Mouse (Mus musculus) spleen, embryonic (tissue): Measurements from ENCODE around the gene Anxa11.
"Not testable (repeated sequence)": the region's sequence is repeated elsewhere in the genome, so short reads cannot be mapped to it uniquely, and the experiment has no call there.

Experiments
- CTCF ChIA-PET: fragments of 350-600 bp; sonication (Branson Sonifier 250); formaldehyde crosslinking; loops from one replicate; lab custom pipeline; 2022; lab: Charles Lee

The Anxa11 gene

DNA sequence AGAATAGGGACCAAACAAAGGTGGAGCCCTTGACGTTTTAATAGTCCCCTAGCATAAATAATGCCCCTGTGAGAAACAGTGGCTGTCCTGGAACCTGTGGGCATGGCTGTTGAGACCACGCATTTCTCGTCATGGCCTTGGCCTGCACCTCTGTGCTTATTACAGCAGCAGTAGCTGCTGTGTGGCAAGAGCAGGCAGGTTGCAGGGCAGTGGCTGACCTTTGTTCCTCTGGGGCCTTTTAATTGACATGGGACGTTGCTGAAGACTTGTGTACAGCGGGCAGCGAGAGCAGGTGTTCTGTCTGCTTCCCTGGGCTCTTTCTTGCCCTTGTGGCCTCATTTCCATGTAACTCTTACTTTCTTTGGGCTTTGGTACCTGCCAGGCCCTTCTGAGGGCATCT lies 25.9 kb downstream of the Anxa11 start:
- CTCF ChIA-PET, result no interaction called here

- CTCF ChIA-PET, result no interaction called here
These were observed 26.8 kb downstream of the Anxa11 start for GRCm38 (mm10) chr14:25868706-25869105.

DNA sequence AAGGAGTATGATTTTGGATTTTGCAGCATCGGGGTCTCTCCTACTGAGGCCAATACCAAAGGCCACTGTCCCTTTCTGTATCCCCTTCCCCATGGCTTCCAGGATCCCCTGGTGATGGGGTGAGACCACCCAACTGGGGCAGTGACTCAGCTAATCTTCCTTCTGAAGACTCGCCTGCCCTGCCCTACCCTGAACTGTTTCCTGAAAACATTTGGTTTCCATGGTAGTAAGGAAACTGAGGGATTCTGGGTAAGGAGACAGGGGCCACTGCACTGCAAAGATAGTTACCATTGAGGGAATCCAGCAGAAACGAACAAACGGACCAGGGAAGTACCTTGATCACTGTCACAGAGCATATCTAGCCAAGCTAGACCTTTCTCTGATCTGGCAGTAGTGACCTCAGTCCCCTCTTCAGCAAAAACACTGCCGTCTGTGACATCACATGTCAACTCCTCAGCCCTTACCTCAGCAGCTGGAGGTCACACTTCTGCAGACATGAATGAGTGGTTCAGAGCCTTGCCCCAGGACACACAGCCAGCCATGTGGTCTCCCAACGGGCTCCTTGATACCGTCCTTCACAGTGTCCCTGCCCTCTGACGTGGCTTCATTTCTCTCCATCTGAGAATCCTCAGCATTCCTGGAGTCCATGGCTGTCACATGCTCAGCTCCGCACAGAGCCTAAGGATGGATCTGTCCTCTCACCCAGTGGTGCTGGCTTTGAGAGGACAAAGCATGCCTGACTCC lies 27.4 kb downstream of the Anxa11 start:
- CTCF ChIA-PET, result no interaction called here

- CTCF ChIA-PET, result no interaction called here
These were observed 30.8 kb downstream of the Anxa11 start for GRCm38 (mm10) chr14:25872461-25873415.

DNA sequence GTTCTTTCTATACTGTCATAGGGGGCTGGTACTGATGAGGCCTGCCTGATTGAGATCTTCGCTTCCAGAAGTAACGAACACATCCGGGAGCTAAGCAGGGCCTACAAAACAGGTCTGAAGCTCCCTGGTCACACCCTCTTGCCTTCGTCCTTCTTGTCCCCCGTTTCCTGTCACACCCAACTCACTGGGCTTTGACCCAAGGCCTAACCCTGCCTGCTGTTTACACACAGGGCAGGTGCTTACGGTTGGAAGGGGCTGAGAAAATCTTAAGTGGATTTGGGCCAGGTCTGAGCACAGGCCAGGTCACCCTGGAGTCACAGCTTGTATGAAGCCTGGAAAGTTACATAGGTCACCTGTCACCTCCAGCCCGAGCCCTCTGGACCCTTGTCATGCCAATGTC lies 34.7 kb downstream of the Anxa11 start:
- CTCF ChIA-PET, result not testable (repeated sequence)

GRCm38 (mm10) chr14:25881769-25882168 lies 39.8 kb downstream of the Anxa11 start:
- CTCF ChIA-PET, result not testable (repeated sequence)

DNA sequence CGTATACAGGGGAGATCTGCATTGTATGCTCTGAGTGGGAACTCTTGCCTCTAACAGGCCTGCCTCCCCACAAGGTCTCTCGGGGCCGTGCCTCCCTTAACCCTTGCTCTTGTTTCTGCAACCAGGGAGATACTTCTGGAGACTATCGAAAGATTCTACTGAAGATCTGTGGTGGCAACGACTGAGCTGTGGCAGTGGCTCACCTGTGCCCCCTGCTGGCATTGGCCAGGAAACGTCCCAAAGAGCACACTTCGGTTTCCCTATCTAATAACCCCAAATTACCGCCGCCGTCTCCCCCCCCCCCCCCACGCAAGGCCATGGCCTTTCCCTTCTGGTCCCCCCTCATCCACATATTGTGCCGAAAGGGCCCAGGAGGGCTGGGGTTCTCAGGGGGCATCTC lies 43.9 kb downstream of the Anxa11 start:
- CTCF ChIA-PET, result not testable (repeated sequence)

DNA sequence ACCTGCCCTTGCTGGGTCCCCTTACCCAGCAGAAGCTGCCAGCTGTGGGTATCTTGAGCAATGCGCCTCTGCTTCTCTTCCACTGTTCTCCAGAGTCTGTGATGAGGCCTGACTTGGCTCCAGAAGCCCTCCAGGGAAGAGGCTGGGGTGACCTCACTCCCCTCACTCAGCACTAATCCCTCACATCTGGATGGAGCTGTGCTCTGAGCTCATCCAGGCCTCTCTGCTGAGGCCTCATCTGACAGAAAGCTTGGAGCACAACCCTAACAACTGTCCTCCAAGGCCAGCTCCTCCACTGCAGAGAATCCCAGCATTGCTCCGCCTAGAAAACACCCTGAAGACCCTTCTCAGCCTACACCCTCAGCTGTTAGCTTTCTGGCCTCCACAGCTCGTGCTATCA lies 52.6 kb downstream of the Anxa11 start:
- CTCF ChIA-PET, result not testable (repeated sequence)

- CTCF ChIA-PET, result not testable (repeated sequence)
These were observed 53.7 kb downstream of the Anxa11 start for GRCm38 (mm10) chr14:25895686-25896085.

GRCm38 (mm10) chr14:25903000-25903399 lies 61.0 kb downstream of the Anxa11 start, which contains the start of gene Plac9a:
Gene Plac9a (minus strand): TSS chr14:25903100.
- CTCF ChIA-PET, result not testable (repeated sequence)

DNA sequence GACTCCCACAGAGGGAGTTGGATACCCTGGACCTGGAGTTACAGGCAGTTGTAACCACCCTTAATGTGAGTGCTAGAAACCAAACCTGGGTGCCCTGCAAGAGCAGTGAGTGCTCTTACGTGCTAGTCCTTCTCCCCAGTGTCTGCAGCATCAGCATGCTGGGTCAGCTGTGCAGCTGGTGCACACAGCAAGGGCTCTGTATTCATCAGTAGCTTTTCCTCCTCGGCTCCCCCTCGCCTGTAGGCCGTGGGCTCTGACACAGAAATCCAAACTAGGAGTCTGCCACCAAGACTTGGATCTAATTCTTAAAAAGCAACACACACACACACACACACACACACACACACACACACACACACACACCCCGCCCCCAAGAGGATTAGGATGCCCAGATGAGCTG lies 63.3 kb downstream of the Anxa11 start:
- CTCF ChIA-PET, result not testable (repeated sequence)

- CTCF ChIA-PET, result not testable (repeated sequence)
These were observed 65.3 kb downstream of the Anxa11 start for GRCm38 (mm10) chr14:25907272-25907671.

GRCm38 (mm10) chr14:25908976-25909375 lies 67.0 kb downstream of the Anxa11 start:
- CTCF ChIA-PET, result not testable (repeated sequence)

DNA sequence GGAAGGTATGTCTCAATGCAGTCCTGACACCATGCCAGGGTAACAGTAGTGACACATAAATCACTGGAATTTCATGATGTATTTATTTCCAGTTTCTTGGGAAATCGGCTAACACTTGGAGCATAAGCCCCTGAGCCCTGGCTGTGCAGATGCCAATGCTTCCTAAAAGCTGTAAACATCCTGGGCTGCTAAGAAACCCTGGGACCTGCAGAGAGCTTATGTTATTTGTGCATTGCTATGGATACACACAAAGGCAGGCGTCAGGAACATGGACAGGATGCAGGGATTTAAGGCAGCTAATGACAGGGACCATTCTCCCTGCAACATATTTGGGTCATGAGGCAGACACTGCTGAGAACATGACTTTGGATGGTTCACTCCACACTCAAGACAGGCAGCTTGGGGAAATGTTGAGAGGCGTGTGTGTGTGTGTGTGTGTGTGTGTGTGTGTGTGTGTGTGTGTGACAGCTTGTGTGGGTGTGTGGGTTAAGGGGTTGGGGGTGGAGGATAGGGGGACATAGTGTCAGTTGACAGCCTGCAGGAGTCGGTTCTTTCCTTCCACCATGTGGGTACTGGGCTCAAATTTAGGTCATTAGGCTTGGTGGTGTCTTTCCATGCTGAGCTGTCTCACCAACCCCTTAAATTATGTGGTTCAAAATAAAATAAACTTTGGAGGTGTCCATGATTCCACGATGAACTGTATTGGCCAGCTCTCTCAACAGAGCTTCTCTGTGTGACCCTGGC lies 76.6 kb downstream of the Anxa11 start:
- CTCF ChIA-PET, result not testable (repeated sequence)

DNA sequence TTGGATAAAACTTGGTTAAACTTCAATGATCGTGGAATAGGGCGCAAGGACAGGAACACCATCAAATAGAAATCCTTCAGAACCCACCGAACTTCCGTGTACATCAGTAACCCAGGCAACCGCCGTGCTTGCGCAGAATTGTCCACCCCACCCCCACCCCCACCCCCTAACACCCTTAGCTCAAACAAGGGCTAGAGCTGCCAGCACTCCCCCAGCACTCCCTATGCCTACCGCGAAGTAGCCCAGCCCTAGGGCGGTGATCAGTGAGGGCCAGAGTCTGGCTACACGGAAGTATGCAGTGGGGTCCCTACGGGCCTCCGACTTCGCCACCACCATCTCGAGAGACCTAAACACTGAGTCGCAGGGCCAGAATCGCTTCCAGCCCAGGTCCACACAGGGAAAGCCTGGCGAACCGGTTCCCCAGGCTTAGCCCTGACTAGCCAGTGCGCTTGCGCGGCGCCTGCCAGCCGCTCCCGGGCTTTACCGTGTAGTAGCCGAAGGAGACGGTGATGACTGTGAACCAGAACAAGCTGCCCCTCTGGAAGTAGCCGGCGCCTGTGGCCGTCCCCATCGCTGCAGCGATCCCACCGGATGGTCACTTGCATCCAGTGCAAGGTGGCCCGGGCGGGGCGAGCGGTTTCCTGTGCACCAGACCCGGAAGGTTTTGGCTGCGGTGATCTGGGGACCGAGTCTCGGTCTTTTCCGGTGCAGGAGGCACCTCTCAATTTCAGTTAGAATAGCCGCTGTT lies 85.0 kb downstream of the Anxa11 start:
- CTCF ChIA-PET, result not testable (repeated sequence)

- CTCF ChIA-PET, result not testable (repeated sequence)
These were observed 85.6 kb downstream of the Anxa11 start, which contains the start of gene Tmem254a for GRCm38 (mm10) chr14:25927562-25927881. Gene Tmem254a (minus strand): TSS chr14:25927672.
